Mouse (Mus musculus) cerebral cortex, adult 2 months (tissue): ENCODE measurements around the gene Ush1c.

ENCODE experiments used
- WGBS: fragments of 180-500 bp; shearing (Covaris S2); methylation state at CpG from one replicate; pipeline ENCODE4 v1.1.7; 2018; 5-methylcytosine and 5-hydroxymethylcytosine counted together

Ush1c gene

DNA sequence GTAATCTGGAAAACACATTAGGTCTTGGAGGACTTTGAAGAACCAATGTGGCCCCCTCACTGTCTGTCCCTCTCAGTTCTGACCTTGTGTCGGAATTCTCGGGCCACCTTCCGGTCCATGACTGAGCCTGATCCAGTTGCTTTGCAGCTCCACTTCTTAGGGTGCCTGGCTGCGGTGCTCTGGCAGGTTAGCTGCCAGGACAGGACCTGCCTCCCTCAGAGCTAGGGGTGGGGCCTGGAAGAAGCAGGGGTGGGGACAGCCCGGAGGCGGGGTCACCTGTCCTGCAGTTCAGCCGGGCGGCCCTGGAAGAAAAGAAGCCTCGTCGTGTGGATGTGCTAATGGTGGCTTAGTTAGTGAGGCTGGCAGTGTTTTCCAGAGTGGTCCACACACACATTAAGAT is at the start of gene Ush1c:
TSS of gene Ush1c (minus strand) at position 158 of the 400 bp plus-strand sequence.
- WGBS, result 60% methylated on average over 10 of the region's 10 CpGs

DNA sequence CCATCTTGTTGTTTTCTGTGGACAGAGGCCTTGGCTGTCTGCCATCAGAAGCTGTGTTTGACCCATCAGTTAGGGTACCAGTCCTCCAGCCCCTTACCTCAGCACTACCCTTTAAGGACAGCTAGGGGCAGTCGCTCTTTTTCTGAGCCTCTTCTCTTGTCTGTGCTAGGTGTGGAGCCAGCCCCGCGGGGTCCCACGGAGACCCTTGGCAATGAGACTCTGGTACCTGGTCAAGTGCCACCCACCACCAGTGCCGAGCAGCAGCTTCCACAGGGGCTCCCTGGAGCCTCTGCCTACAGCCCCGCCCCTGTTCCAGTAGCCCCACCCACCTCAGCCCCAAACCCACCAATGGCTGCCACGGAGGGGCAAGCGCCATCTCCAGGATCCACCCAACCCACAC is 48.7 kb upstream of the Ush1c start:
- 43% methylated on average over 8 of the region's 8 CpGs for WGBS

DNA sequence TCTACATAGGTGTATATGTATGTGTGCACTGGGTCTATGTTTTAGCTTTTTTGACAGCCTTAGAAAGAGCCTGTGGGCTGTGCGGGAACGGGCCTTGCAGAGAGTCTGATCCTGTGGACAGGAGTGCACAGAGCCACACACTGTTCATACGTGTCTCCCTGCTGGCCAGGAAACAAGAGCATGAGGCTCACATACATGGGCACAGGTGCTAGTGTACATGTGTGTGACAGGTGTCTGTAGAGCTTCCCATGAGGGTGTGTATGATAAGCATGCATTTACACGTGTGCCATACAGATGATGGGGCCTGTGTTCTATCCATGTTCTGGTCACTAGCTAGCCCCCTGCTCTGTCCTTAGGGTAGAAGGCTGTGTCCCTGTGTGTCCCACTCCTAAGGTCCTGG is 48.1 kb upstream of the Ush1c start:
- 83% methylated on average over 4 of the region's 4 CpGs for WGBS

DNA sequence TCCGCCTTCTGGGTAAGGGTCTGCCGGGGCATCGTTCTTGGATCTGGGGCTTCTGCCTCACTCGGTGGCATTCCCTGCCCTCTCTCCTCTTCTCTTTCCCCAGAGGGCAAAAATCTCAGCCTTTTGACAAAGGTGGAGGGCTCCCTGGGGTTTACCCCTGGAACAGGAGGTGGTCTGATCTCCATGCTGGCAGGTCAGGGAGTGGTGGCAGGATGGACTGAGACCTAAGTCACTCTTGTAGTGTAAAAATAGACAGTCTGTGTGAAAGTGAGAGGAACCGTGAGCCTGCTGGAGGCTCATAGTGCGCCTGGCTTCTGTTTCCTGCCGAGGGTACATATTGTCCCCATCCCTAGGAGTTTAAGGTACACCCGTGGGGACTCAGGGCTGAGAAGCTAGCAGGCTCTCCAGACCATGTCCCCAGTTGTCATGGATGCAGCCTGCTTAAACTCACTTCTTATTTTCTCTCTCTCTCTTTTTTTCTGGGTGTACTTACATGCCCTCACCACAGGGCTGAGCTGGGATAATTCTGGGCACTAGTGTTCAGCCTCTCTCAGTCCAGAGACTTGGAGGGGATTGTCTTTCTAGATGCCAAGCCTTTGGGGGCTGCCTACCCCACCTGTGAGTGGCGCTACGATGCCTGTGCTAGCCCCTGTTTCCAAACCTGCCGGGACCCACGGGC is 47.0 kb upstream of the Ush1c start:
- WGBS, result 82% methylated on average over 12 of the region's 12 CpGs

DNA sequence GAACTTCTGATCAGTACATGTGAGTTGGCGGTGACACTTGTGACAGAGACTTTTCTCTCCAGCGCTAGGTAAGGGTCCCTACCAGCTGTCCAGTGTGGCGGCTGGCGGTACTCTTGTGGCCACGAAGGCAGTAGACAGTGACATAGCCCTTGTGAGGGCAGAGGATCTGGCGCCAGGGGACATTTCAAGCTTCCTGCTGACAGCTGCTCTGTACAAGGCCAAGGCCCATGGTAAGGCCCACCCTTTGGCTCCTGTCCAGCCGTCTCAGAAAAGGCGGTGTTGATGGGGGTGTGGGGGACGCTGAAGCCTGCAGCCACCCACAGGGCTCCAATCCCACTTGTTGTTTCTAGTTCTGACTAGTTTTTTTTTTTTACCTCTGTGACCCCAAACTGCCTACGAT is 45.4 kb upstream of the Ush1c start:
- WGBS, result 65% methylated on average over 10 of the region's 10 CpGs

DNA sequence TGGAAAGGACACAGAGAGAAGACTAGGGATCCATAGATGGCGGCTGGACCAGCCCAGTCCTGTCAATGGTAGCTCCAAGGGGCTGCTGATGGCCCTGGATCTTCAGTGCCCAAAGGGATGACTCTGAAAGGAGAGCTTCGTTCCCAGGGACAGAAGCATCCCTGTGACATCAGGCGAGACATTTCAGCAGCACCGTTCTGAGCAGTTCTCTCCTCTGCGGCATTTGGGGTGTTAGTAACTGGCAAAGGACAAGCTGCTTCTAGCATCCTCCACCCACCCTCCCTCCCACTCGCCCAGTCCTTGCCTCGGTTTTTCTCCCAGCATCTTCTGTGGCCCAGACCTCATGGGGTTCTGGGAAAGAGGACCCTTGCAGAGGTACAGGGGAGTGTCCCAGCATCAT is 44.0 kb upstream of the Ush1c start:
- 44% methylated on average over 7 of the region's 7 CpGs for WGBS

DNA sequence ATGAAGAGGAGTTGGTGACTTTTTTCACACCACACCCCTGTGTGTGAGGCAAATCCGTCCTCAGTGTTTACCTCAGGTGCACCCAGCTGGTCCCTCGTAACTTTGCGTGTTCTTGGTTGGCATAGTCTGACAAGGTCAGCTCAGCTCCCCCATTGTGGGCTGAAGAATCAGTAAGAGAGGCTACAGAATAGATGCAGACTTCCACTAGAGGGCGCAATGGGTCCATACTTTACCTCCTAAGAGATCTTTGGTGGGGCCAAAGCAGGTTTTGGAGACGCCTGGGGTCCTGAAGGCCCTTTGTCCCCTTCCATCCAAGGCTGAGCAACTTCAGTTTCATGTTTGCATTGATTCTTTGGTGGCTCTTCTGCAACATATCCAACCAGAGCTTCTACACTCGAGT is 41.6 kb upstream of the Ush1c start:
- WGBS, result 18% methylated on average over 6 of the region's 6 CpGs

DNA sequence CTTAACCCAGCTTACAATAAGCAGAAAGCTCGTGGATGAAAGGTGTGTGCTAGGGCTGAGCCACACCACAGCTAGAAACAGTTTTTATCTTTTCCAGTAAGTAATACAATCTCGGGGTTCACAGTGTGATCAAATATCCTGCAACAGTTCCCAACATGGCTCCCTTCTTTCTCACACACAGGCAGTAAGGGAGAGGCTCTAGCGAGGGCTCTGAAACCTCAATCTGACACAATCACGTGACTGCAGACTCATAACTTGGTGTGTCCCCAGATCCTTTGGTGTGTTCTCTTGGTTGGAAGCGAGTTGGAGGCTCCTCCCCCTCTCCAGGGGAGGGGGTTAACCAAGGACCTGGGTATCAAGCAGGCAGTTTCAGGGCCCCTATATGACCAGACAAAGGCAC is 37.9 kb upstream of the Ush1c start:
- 78% methylated on average over 5 of the region's 5 CpGs for WGBS

DNA sequence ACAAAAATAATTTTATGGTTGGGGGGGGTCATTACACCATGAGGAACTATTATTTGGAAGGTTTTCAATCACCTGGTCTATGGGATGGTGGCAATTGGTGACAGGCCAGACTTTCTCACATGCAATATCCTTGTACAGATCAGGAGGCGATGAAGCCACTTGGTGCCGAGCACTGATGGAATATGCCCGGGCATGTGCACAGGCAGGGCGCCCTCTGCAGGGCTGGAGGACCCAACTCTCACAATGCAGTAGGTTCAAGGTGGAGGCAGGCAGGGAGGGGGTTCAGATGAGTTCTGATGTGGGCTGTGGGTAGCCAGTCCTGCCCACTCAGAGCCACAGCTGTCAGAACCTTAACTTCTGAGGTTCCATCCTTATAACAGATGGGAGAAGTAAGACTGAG is 13.5 kb upstream of the Ush1c start:
- WGBS, result 80% methylated on average over 4 of the region's 4 CpGs

DNA sequence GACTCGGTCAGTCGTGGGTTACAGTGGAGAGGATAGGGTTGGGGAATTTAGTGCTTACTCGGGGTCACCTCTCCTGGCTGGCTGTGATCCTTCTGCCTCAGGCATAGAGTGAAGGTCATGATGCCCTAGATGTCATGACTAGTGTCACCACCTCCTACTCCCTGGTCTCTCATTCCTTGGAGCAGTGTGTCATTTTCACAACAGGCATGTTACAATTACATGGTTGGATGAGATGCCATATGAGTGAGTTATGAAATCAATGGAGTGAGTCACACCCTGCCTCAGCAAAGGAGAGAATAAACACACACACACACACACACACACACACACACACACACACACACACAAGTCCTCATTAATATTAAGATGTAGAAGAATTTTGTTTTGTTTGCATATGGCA is 9.3 kb upstream of the Ush1c start:
- WGBS, result 98% methylated on average over 3 of the region's 3 CpGs

DNA sequence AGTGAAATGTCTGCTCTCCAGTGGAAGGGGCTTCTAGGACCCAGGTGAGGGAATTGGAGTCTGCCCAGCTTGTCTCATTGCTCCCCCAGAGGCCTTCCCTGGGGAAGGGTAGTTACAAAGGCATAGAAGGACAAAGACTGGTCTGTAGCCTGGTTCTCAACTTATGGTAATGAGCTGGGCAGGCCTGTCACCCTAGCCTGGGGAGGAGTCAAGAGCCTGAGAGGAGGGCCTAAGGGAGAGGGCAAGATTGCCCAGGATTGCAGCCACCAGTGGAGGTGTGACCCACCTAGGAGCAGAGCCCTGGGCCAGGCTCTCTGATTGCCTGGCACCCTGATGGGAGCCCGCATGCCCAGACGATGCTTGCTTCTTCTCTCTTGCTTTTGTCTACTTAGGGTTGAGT is 2.4 kb upstream of the Ush1c start, which contains the start of gene Otog:
TSS of gene Otog (plus strand) at position 292 of the 400 bp plus-strand sequence.
- 82% methylated on average over 2 of the region's 2 CpGs for WGBS

DNA sequence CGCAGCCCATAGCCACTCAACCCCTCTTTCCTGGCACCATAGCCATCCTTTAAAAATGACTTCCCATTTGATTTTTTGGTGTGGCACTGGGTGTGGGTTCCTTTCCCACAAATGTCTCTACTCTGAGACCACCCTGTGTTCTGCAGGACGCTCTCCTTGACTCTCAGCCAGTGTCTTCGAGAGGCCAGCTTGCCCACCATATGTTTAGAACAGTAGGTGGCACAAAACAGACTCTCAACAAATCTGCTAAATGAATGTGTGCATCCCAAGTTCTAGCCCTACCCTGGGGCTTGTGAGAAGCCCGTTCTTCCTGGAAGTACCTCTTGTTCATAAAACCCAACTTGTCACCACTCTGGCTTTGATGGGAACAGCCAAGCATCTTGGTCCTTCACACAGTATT is 1.8 kb upstream of the Ush1c start:
- 64% methylated on average over 4 of the region's 4 CpGs for WGBS

DNA sequence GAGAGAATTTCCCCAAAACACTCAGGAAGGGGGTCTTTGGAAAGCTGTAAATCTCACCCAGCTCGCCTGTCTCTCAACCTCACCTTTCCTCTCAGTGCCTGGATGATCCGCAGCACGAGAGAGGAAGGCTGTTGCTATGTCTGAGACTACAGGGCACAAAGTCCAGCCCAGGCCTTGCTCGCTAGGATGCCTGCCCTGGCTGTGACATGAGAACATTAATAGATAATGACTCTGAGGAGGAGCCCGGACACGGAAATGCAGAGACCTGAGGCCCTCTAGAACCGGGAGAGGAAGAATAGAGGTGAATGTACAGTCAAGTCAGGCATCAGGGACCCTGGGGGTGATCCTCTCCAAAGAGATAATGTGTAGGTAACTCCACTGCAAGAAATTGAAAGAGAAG is 1.1 kb downstream of the Ush1c start:
- 89% methylated on average over 7 of the region's 7 CpGs for WGBS

DNA sequence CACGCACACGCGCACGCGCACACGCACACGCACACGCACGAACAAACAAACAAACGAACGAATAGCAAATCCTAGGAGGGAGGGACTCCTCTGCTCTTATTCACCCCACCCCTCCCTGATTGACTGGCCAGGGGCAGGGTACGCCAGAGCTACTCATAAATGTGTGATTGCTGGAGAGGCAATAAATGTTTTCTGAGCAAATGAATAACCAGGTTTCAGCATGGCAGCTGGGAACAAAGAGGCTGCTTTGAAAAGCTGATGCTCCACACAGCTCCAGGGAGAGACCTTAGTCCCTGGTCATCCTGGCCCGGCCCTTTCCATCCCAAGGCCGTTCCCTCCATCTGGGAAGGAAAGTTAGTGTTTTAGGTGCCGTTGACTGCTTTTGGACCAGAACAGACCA is 1.9 kb downstream of the Ush1c start:
- 87% methylated on average over 15 of the region's 15 CpGs for WGBS

DNA sequence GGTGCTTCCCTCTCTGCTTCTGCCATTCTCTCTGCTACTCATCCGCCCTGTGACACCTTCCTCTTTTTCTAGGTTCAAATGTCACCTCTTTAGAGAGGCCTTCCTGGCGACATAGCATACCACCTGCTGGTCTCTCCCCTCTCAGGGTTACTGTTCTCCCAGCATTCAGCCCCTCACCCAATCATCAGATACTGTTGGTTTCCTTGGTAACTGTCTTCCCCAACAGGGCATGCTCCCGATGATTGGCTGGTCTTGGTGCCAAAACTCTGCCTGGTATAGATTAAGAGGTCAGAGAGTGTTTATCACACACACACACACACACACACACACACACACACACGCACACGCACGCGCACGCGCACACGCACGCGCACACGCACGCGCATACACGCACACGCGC is 2.4 kb downstream of the Ush1c start:
- WGBS, result 81% methylated on average over 18 of the region's 18 CpGs

DNA sequence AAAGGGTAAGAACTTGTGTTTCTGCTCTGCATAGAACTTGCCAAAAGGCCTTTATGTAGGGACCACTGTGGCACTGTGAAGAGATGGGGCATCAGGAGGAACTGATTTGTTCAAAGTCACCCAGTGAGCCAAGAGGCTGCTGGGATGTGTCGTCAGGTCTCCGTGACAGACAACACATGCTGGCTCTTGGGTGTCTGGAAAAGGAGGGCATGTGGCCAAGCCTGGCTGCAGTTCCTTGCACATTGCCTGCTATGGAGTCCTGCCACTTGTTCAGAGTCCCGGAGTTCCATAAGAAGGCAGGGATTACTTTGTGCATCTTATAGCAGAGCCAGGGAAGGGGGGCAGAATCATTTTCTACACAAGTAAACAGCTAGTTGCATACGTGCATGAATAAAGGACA is 11.4 kb downstream of the Ush1c start:
- WGBS, result 42% methylated on average over 4 of the region's 4 CpGs

DNA sequence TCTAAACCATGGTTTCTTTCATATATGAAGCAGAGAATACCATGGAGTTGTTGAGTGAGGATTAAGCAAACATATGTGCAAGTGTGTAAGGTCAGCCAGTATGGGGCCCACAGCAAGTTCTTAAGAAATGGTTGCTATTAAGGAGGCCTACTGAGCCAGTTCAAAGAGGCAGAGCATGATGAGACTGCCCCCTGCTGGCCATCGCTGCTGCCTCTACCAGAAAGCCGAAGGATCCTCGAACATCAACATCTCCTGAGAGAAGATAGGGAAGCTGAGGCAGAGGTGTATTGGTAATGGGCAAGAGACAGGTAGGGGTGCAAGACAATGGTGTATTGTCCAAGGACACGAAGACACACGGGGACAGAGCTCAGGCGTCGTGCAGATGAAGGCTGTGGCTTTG is 12.1 kb downstream of the Ush1c start:
- WGBS, result 42% methylated on average over 7 of the region's 7 CpGs

DNA sequence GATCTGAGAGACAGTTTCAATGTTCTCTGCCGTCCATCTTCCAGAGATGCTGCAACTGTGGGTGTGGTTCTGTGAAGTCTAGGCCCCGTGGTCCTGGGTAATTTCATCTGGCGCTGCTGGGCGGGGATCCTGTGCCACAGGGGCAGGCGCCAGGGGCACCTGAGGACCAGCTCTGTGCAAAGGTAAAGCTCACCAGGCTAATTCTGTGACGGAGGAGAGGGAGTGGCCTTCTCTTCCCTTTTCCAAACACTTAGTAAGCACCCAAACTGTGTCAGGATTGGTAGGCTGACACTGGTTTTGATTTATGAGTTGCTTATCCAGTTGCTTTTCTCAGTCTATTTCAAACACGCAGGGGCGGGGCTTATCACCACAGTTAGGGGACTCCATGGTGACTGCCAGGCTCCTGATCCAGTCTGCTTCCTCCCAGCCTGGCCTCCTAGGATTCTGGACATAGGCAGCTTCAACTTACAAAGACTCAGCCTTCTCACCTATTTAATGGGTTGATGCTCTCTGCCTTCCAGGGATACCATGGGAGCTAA is 17.6 kb downstream of the Ush1c start:
- 81% methylated on average over 8 of the region's 8 CpGs for WGBS

DNA sequence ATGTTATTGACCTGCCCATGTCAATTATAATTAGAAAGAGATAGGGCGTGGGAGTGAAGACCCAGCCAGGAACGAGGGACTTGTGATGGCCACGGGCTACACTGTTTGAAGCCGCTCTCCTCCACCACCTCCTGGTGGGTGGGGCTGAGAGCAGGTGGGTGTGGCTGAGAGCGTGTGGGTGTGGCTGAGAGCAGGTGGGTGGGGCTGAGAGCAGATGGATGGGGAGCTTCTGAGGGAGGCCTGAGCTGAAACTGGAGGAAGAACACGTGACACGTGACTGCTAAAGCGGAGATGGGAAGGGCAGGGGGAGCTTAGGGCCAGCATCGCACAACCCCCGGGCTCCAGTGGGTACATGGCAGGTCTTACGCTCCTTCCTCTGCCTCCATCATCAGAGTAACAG is 19.9 kb downstream of the Ush1c start:
- WGBS, result 37% methylated on average over 11 of the region's 11 CpGs

DNA sequence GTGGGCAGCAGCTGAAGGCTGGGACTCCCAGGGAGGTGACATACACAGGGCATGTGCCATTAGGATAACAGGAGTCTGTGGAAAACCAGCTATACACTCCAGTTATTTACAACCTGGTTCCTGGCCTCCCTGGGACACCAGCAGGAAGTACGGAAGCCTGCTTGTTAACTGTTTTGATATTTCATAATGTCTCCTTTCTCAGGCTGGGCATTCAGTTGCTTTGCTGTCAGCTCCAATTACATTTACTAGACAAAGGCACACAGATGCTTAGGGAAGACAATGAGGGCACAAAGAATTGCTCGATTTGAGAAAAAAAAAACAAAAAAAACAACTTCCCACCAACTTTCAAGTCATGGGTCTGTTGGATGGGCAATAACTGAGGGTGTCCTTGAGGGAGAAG is 21.8 kb downstream of the Ush1c start:
- 57% methylated on average over 2 of the region's 2 CpGs for WGBS

DNA sequence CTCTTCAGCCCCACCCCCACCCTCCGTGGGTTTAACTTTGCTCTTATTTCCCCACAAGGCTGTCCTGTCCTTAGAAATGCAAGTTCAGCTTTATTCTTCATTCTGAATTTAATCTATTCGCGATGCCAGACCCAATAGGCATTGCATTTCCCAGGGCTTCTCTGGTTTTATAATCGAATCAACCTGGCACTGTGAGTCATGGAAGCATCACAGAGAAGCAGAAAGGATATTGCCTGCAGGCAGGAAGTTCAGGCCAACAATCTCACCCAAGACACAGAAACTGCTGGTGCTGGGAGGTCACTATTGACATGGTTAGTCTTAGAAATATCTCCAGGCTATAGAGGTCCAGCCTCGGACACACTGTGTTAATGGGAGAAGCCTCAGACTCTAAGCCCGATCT is 28.0 kb downstream of the Ush1c start:
- 71% methylated on average over 6 of the region's 6 CpGs for WGBS

DNA sequence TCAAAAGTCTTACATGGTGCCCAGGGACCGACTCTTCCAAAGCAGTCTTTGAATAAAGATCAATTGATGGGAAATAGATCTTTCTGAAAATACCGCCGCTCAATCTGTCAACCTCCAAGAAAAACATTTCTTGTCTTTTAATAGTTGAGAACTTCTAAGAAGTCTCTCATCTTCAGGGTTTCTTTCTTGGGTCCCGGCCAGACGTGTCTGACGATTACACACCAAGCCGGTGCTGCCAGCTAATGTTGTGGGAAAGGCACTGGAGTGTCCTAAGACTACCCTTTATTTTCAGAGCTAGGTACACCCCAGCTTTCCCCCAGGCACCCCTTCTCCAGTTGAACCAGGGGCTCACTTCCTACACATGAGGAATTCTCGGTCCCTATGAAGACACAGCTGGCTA is 30.2 kb downstream of the Ush1c start:
- 65% methylated on average over 8 of the region's 8 CpGs for whole genome bisulfite sequencing

DNA sequence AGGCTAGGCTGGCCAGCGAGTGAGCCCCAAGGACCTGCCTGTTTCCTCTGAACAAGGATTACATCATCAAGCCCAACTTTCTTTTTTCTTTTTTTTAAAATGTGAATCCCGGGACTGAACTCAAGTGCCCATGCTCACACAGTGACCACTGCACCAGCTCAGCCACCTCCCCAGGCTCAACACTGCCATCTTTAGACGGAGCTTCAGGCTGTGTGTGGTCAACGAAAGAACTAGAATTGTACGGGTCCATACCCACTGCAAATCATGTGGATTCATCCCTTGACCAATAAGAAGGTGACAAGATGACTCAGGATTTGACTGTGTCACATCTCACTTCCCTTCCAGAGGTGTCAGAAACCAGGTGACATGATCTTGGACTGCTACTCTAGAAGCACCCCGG is 33.5 kb downstream of the Ush1c start:
- 67% methylated on average over 6 of the region's 6 CpGs for WGBS

DNA sequence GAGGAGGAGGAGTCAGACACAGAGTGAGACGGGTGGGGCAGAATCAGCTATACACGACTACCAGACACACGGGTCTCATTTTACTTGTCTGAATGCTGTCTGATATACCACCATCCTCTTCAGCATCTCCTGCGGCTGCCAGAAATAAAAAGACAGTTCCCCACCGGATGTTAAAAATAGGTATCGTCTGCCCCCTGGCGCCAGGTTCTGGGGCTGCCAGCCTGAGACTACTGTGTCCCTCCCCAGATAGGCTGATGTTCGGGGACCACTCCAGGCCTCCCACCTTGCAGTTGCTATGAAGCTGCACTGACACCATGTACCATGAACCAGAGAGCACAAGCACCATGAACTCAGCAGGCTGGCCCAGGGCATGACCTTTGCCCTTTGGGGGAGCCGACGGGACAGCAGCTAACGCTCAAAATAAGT is 34.2 kb downstream of the Ush1c start:
- 45% methylated on average over 11 of the region's 11 CpGs for WGBS
